Mouse (Mus musculus) heart, postnatal 0 days (tissue): ENCODE data around the gene Eif3i. TPM values are rescaled to one million over a fixed set of nuclear protein-coding genes. Genes with fewer than 3 reads are reported as not detected.

Source experiments
- ATAC-seq: fragments of 200-750 bp; cut with Nextera tagmentation; 2 replicates; pipeline ENCODE4 v1.8.0; 2017; ENCODE audit warnings: low read depth, moderate number of reproducible peaks, moderate library complexity; ENCODE audit not compliant: insufficient read depth
- DNase-seq: peaks from one replicate; pipeline ENCODE4 v3.0.0-alpha.2; 2016; ENCODE audit warnings: low spot score
- H3K27ac ChIP-seq: fragments of 300-500 bp; sonication (generic); 2 replicates; pipeline ENCODE4 v1.5.1; 2014; ENCODE audit warnings: low read depth, mild to moderate bottlenecking
- H3K27me3 ChIP-seq: fragments of 300-500 bp; sonication (generic); 2 replicates; pipeline ENCODE4 v1.6.1; 2014; ENCODE audit warnings: low read length, mixed read lengths; ENCODE audit not compliant: control insufficient read depth, insufficient read depth
- H3K36me3 ChIP-seq: fragments of 300-500 bp; sonication (generic); replicated peaks from 2 replicates; pipeline ENCODE4 v1.6.1; 2014; ENCODE audit warnings: low read length, mixed read lengths; ENCODE audit not compliant: control insufficient read depth, insufficient read depth
- H3K4me1 ChIP-seq: fragments of 300-500 bp; sonication (generic); 2 replicates; pipeline ENCODE4 v1.6.1; 2014; ENCODE audit warnings: antibody characterized with exemption; ENCODE audit not compliant: control insufficient read depth, insufficient read depth
- H3K4me2 ChIP-seq: fragments of 300-500 bp; sonication (generic); 2 replicates; pipeline ENCODE4 v1.6.1; 2014; ENCODE audit warnings: low read depth, mild to moderate bottlenecking, low read length, moderate library complexity
- H3K4me3 ChIP-seq: fragments of 300-500 bp; sonication (generic); 2 replicates; pipeline ENCODE4 v1.5.1; 2014; ENCODE audit warnings: low read depth, low read length
- H3K9ac ChIP-seq: fragments of 300-500 bp; sonication (generic); replicated peaks from 2 replicates; pipeline ENCODE4 v1.6.1; 2014; ENCODE audit warnings: low read depth, low read length, mixed read lengths
- H3K9me3 ChIP-seq: fragments of 300-500 bp; sonication (generic); replicated peaks from 2 replicates; pipeline ENCODE4 v1.6.1; 2016; ENCODE audit warnings: low read length; ENCODE audit not compliant: control insufficient read depth
- CTCF ChIP-seq: IDR thresholded peaks from 2 replicates; pipeline ENCODE4 v1.5.1; 2016; ENCODE audit warnings: antibody characterized with exemption, control low read depth, low read depth
- EP300 ChIP-seq: IDR thresholded peaks from 2 replicates; pipeline ENCODE4 v1.6.1; 2016; ENCODE audit warnings: antibody characterized with exemption, low read depth
- WGBS: fragments of 180-500 bp; shearing (Covaris S2); extraction: QIAGEN DNeasy Blood & Tissue Kit; methylation state at CpG from one replicate; pipeline ENCODE4 v1.1.7; 2014; 5-methylcytosine and 5-hydroxymethylcytosine counted together
- polyA plus RNA-seq: library from polyadenylated mRNA; unstranded; fragments of >200 nt; fragmentation: Nextera tagmentation; extraction: Ambion mirVana; gene quantifications from 2 replicates; pipeline ENCODE4 v1.2.1, GENCODE M21; 2015
- total RNA-seq: library from RNA; depleted of rRNA; stranded (reverse); fragments of >200 nt; gene quantifications from 2 replicates; pipeline ENCODE4 v1.2.3, GENCODE M21; 2014; ENCODE audit warnings: low replicate concordance

Eif3i gene
- total and polyA plus RNA-seq, 2 experiments from 2014 or later, result 169 to 408 TPM

GRCm38 (mm10) chr4:129584884-129585608, 15.4 kb downstream of the Eif3i start:
- 2% methylated on average over 36 of the region's 36 CpGs for WGBS
- Histone ChIP-seq H3K4me3 (peak overlapping the region; percentile 50), H3K27me3 (no peaks in the 10 kb centered on the region), H3K36me3 (0 out of 2 replicates have a peak, but pooled peaks cover under 1% of the 10 kb centered on the region), H3K27ac (peak overlapping the region; percentile 61), H3K4me1 (peaks cover 6% of the 10 kb centered on the region; the same call in 1 of the 2 replicates), H3K4me2 (peak overlapping the region; percentile 73), H3K9me3 (no peaks in the 10 kb centered on the region), H3K9ac (peak overlapping the region; percentile 50)
- ATAC-seq, result peak; percentile 81
- TF ChIP-seq CTCF (peak; percentile 66), EP300 (no peak)
- DNase-seq, result peak; percentile 74

GRCm38 (mm10) chr4:129584370-129584769, 16.1 kb downstream of the Eif3i start:
- DNase-seq (no peak), ATAC-seq (no peak)
- Histone ChIP-seq H3K4me1 (peaks cover 6% of the 10 kb centered on the region; the same call in 1 of the 2 replicates), H3K4me2 (peak overlapping the region; percentile 73), H3K9me3 (no peaks in the 10 kb centered on the region), H3K27ac (peak overlapping the region; percentile 61), H3K9ac (peak overlapping the region; percentile 50; the same call in 1 of the 2 replicates), H3K27me3 (no peaks in the 10 kb centered on the region), H3K36me3 (no peaks in the 10 kb centered on the region), H3K4me3 (peak overlapping the region; percentile 50)
- 67% methylated on average over 1 of the region's 1 CpGs for WGBS
- TF ChIP-seq EP300 (no peak), CTCF (no peak)

- 85% methylated on average over 1 of the region's 1 CpGs for WGBS
- Histone ChIP-seq H3K4me2 (no peak overlapping the region), H3K4me3 (no peak overlapping the region), H3K9ac (no peak overlapping the region), H3K36me3 (no peaks in the 10 kb centered on the region), H3K27me3 (no peaks in the 10 kb centered on the region), H3K4me1 (peaks cover 14% of the 10 kb centered on the region), H3K9me3 (no peaks in the 10 kb centered on the region), H3K27ac (no peak overlapping the region)
- no peak for ATAC-seq
- TF ChIP-seq CTCF (no peak), EP300 (no peak)
- DNase-seq, result no peak
Observed at GRCm38 (mm10) chr4:129582251-129582650, 18.2 kb downstream of the Eif3i start.

- WGBS, result 56% methylated on average over 7 of the region's 7 CpGs
- Histone ChIP-seq H3K4me2 (no peak overlapping the region), H3K4me3 (no peak overlapping the region), H3K27me3 (no peaks in the 10 kb centered on the region), H3K36me3 (no peaks in the 10 kb centered on the region), H3K9me3 (no peaks in the 10 kb centered on the region), H3K9ac (no peak overlapping the region), H3K4me1 (peaks cover 14% of the 10 kb centered on the region), H3K27ac (peak overlapping the region; percentile 52)
- ATAC-seq, result no peak
- TF ChIP-seq EP300 (no peak), CTCF (no peak)
- DNase-seq, result peak; percentile 8
Observed at GRCm38 (mm10) chr4:129580347-129580746, 20.1 kb downstream of the Eif3i start.

- no peaks in the 10 kb centered on the region for H3K9me3 ChIP-seq
- peak within 1 kb of the TSS; percentile 26; the same call in 1 of the 2 replicates for H3K4me3 ChIP-seq
- DNase-seq (peak; percentile 54), ATAC-seq (peak; percentile 45; the same call in 1 of the 2 replicates)
- H3K9ac ChIP-seq, result no peak within 1 kb of the TSS
- peak within 1 kb of the TSS; percentile 51 for H3K4me2 ChIP-seq
- no peaks in the 10 kb centered on the region for H3K27me3 ChIP-seq
- TF ChIP-seq CTCF (no peak), EP300 (no peak)
- H3K4me1 ChIP-seq, result peaks cover 7% of the 10 kb centered on the region; the same call in 1 of the 2 replicates
- peak within 1 kb of the TSS; percentile 66 for H3K27ac ChIP-seq
- WGBS, result 43% methylated on average over 5 of the region's 5 CpGs
- H3K36me3 ChIP-seq, result no peaks in the 10 kb centered on the region
Observed at GRCm38 (mm10) chr4:129578466-129578865, 22.0 kb downstream of the Eif3i start, which contains the start of gene Fam167b. Gene Fam167b, minus strand, starts transcription at chr4:129578549.
